Comparison of ENCODE assay signal across 9 mouse cellular contexts in the genomic region with DNA sequence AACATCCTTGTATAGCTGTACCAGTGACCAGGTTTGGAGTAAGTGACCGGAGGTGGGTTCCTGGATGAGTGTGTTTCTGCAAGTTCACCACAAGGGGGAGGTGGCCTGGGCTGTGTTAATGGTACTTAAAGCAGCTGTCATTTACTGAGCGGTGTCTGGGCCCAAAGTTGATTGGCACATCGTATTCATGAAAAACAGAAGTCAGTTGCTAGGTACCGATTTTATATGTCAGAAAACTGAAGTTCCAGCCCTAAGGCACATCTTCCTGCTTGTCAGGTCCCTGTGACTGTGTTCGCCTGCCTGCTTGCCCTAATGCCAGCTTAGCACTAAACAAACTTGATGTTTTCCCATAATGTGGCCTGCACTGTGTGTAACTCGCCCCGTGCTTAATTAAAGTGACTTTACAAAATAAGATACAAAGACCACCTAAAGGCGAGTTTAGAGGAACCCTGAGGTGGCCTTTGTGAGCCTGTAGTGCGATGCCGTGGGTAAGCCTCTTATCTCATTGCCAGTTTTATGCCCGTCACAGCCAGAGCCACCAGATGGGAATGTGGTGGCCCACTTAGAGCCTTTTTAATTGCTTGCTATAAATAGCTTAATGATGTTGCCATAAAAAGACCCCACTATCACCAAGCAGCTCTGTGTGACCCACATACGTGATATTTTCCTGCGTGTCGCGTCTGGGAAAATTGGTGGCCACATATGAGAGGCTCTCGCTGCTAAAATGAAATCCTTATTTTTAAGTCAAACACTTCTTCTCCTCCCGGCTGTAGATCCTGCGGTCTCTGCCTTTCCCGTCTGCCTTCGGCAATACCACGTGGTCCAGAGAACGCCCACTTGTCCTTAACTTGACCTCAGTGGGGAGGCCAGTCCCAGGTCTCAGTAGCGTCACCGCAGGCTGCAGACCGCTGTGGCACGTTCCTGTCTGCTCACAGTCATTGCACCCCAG.
DNase-seq lines count a peak whose midpoint lies in the region; ATAC-seq and TF ChIP-seq lines count a peak whose summit lies in the region.
"Had no signal": no experiment of that assay in that cellular context is flagged by ENCODE, and none has a peak within 500 bp of the region (broad histone marks: within the 10 kb centered on the region; RNA-seq: fewer than 3 reads in every experiment).

No protein-coding gene starts in this region.

- no peak for TF ChIP-seq POLR2A in lung, adult 2 months (IDR thresholded peaks at IDR 0.05; ENCODE audit: borderline replicate concordance, extremely low read depth, low read depth, low read length)

- H3K27ac ChIP-seq in lung, postnatal 0 days (ENCODE audit: low read length) = no peak overlapping the region
- peak overlapping the region; percentile 53 for H3K27ac ChIP-seq in heart, embryonic 13.5 days (replicated peaks)
- no peak overlapping the region for H3K27ac ChIP-seq in stomach, postnatal 0 days (replicated peaks)
- H3K27ac ChIP-seq: embryonic facial prominence, embryonic 15.5 days had no signal

- no peak overlapping the region for H3K9ac ChIP-seq in lung, postnatal 0 days (replicated peaks; ENCODE audit: low read depth)
- 0 out of 2 replicates have a peak overlapping the region, but pooled peaks have one; percentile 6 for H3K9ac ChIP-seq in heart, embryonic 13.5 days
- no peak overlapping the region for H3K9ac ChIP-seq in stomach, postnatal 0 days (ENCODE audit: low read length)
- H3K9ac ChIP-seq: embryonic facial prominence, embryonic 15.5 days had no signal

- DNase-seq in lung, postnatal 0 days (ENCODE audit: low spot score) = peak; percentile 4
- no peak for DNase-seq in lung, adult 2 months
- DNase-seq in cerebellum, postnatal 25 days = peak; percentile 48 to 56
- DNase-seq in lung, postnatal 10 days = peak; percentile 11
- DNase-seq in stomach, postnatal 0 days (ENCODE audit: low spot score) = no peak
- DNase-seq in urinary bladder, postnatal 25 days (ENCODE audit: low spot score) = no peak

- H3K9me3 ChIP-seq in lung, postnatal 0 days (ENCODE audit: low read length) = no peaks in the 10 kb centered on the region
- no peaks in the 10 kb centered on the region for H3K9me3 ChIP-seq in heart, embryonic 13.5 days
- H3K9me3 ChIP-seq in stomach, postnatal 0 days (ENCODE audit: control insufficient read depth, low read length) = no peaks in the 10 kb centered on the region
- H3K9me3 ChIP-seq: embryonic facial prominence, embryonic 15.5 days had no signal

- H3K4me3 ChIP-seq in lung, postnatal 0 days (ENCODE audit: low read depth, low read length) = no peak overlapping the region
- no peak overlapping the region for H3K4me3 ChIP-seq in lung, adult 2 months (replicated peaks; ENCODE audit: extremely low read depth, low read depth, low read length)
- peak overlapping the region; percentile 33 for H3K4me3 ChIP-seq in heart, embryonic 13.5 days
- no peak overlapping the region for H3K4me3 ChIP-seq in stomach, postnatal 0 days (ENCODE audit: low read depth, low read length)
- H3K4me3 ChIP-seq: embryonic facial prominence, embryonic 15.5 days; myocyte had no signal

- no peak overlapping the region for H3K4me2 ChIP-seq in lung, postnatal 0 days (replicated peaks; ENCODE audit: low read depth, low read length)
- peak overlapping the region; percentile 58 for H3K4me2 ChIP-seq in heart, embryonic 13.5 days
- no peak overlapping the region for H3K4me2 ChIP-seq in stomach, postnatal 0 days (replicated peaks; ENCODE audit: low read depth)
- H3K4me2 ChIP-seq: embryonic facial prominence, embryonic 15.5 days had no signal

- no peaks in the 10 kb centered on the region for H3K27me3 ChIP-seq in lung, postnatal 0 days (replicated peaks; ENCODE audit: insufficient read depth, low read length)
- no peaks in the 10 kb centered on the region for H3K27me3 ChIP-seq in heart, embryonic 13.5 days (replicated peaks)
- no peaks in the 10 kb centered on the region for H3K27me3 ChIP-seq in stomach, postnatal 0 days (ENCODE audit: control insufficient read depth, insufficient read depth, low read length)
- H3K27me3 ChIP-seq: embryonic facial prominence, embryonic 15.5 days had no signal

- WGBS in lung, postnatal 0 days = 53% methylated on average over 26 of the region's 26 CpGs
- WGBS in lung, adult 2 months = 56% methylated on average over 26 of the region's 26 CpGs
- 40% methylated on average over 26 of the region's 26 CpGs for WGBS in heart, embryonic 13.5 days
- 60% methylated on average over 26 of the region's 26 CpGs for WGBS in stomach, postnatal 0 days

- H3K36me3 ChIP-seq in lung, postnatal 0 days (ENCODE audit: insufficient read depth, low read length) = no peaks in the 10 kb centered on the region
- H3K36me3 ChIP-seq in heart, embryonic 13.5 days = no peaks in the 10 kb centered on the region
- H3K36me3 ChIP-seq in stomach, postnatal 0 days (ENCODE audit: control insufficient read depth, insufficient read depth, low read length) = no peaks in the 10 kb centered on the region
- H3K36me3 ChIP-seq: embryonic facial prominence, embryonic 15.5 days had no signal

- ATAC-seq in lung, postnatal 0 days = no peak
- ATAC-seq in heart, embryonic 13.5 days (ENCODE audit: extremely low read depth, insufficient number of reproducible peaks, low FRiP score, low TSS enrichment) = no peak
- no peak for ATAC-seq in stomach, postnatal 0 days (ENCODE audit: low FRiP score, low TSS enrichment)

- no peak for TF ChIP-seq EP300 in lung, postnatal 0 days (IDR thresholded peaks at IDR 0.05)
- no peak for TF ChIP-seq EP300 in stomach, postnatal 0 days (optimal IDR thresholded peaks at IDR 0.05)

- peak; percentile 49 for TF ChIP-seq CTCF in lung, postnatal 0 days (IDR thresholded peaks at IDR 0.05)
- TF ChIP-seq CTCF in lung, adult 2 months (IDR thresholded peaks at IDR 0.05; ENCODE audit: insufficient read depth, low read length) = no peak
- peak; percentile 42; the same call in 1 of the 2 replicates for TF ChIP-seq CTCF in stomach, postnatal 0 days (IDR thresholded peaks at IDR 0.05; ENCODE audit: low read depth)

- no peaks in the 10 kb centered on the region for H3K4me1 ChIP-seq in lung, postnatal 0 days (ENCODE audit: insufficient read depth, low read depth, low read length)
- no peaks in the 10 kb centered on the region for H3K4me1 ChIP-seq in lung, adult 2 months (ENCODE audit: control insufficient read depth, insufficient read depth, low read length)
- peaks cover 7% of the 10 kb centered on the region; the same call in 1 of the 2 replicates for H3K4me1 ChIP-seq in heart, embryonic 13.5 days
- H3K4me1 ChIP-seq in stomach, postnatal 0 days (replicated peaks; ENCODE audit: control insufficient read depth, insufficient read depth) = no peaks in the 10 kb centered on the region
- H3K4me1 ChIP-seq: embryonic facial prominence, embryonic 15.5 days had no signal

Comparison
In these comparisons a context has a peak if more than half of its experiments do, and no peak if none do; other contexts are left out.
1. DNase-seq: peak in lung, postnatal 0 days (single experiment), cerebellum, postnatal 25 days (2 of 2) and lung, postnatal 10 days (single experiment); none in lung, adult 2 months (single experiment), stomach, postnatal 0 days (single experiment) and urinary bladder, postnatal 25 days (single experiment).